Mouse (Mus musculus): Measurements from ENCODE around the gene Slc1a7.

- TF ChIP-seq POLR2A (IDR thresholded peaks at IDR 0.05; ENCODE audit: insufficient read depth, low read depth, low read length) (no peak), CTCF (IDR thresholded peaks at IDR 0.05; ENCODE audit: insufficient read depth, low read depth, low read length) (no peak)
Observed at GRCm38 (mm10) chr4:108037027-108037426, 68.9 kb downstream of the Slc1a7 start.

All from olfactory bulb, adult 2 months (tissue).